Mouse (Mus musculus) small intestine, adult 2 months (tissue): ENCODE results near the gene Slc4a1. TPM values are rescaled to one million over a fixed set of nuclear protein-coding genes. Genes with fewer than 3 reads are reported as not detected.

Source experiments
- H3K27ac ChIP-seq: fragments of 200-500 bp; 2 replicates; pipeline ENCODE4 v1.5.1; 2012; ENCODE audit warnings: low read depth, low read length, control low read depth, inconsistent platforms; ENCODE audit not compliant: insufficient read depth
- H3K27me3 ChIP-seq: fragments of 200-500 bp; 2 replicates; pipeline ENCODE4 v1.6.1; 2012; ENCODE audit warnings: mild to moderate bottlenecking, moderate library complexity, low read length, inconsistent platforms; ENCODE audit not compliant: control insufficient read depth, insufficient read depth
- H3K36me3 ChIP-seq: fragments of 200-500 bp; 2 replicates; pipeline ENCODE4 v1.6.1; 2012; ENCODE audit warnings: mild to moderate bottlenecking, low read length, control low read depth, inconsistent platforms; ENCODE audit not compliant: control insufficient read depth, insufficient read depth
- H3K4me1 ChIP-seq: fragments of 200-500 bp; 2 replicates; pipeline ENCODE4 v1.6.1; 2012; ENCODE audit warnings: low read length, inconsistent platforms, mixed read lengths; ENCODE audit not compliant: control insufficient read depth, insufficient read depth, insufficient read length
- H3K4me3 ChIP-seq: fragments of 200-500 bp; 2 replicates; pipeline ENCODE4 v1.5.1; 2012; ENCODE audit warnings: low read depth, mild to moderate bottlenecking, control low read depth, inconsistent platforms, low read length, moderate library complexity
- CTCF ChIP-seq: fragments of 200-500 bp; IDR thresholded peaks from 2 replicates; pipeline ENCODE4 v1.5.1; 2012; ENCODE audit warnings: low read depth, mild to moderate bottlenecking, control low read depth, inconsistent platforms, low read length, moderate library complexity, mixed read lengths; ENCODE audit not compliant: insufficient replicate concordance, insufficient read length; ENCODE audit errors: extremely low read depth
- POLR2A ChIP-seq: fragments of 200-500 bp; IDR thresholded peaks from 2 replicates; pipeline ENCODE4 v1.6.1; 2012; ENCODE audit warnings: low read depth, mild to moderate bottlenecking, control low read depth, inconsistent platforms, low read length, moderate library complexity
- WGBS: fragments of 180-500 bp; shearing (Covaris S2); methylation state at CpG from one replicate; pipeline ENCODE4 v1.1.7; 2018; 5-methylcytosine and 5-hydroxymethylcytosine counted together
- polyA plus RNA-seq: library from polyadenylated mRNA; depleted of rRNA; stranded (reverse); fragments of >200 nt; gene quantifications from 2 replicates; pipeline ENCODE4 v1.2.3, GENCODE M21; 2012

The Slc4a1 gene
- polyA plus RNA-seq, 1 experiment: not detected

- H3K27ac ChIP-seq: no peak overlapping the region
- no peak for TF ChIP-seq CTCF
- no peak for TF ChIP-seq POLR2A
- WGBS: 69% methylated on average over 18 of the region's 18 CpGs
- H3K4me3 ChIP-seq: no peak overlapping the region
- H3K36me3 ChIP-seq: peaks cover 29% of the 10 kb centered on the region
- H3K4me1 ChIP-seq: peaks cover 13% of the 10 kb centered on the region
- peaks cover 6% of the 10 kb centered on the region; the same call in 1 of the 2 replicates for H3K27me3 ChIP-seq
These were observed 38.4 kb upstream of the Slc4a1 start for GRCm38 (mm10) chr11:102404161-102405010.

DNA sequence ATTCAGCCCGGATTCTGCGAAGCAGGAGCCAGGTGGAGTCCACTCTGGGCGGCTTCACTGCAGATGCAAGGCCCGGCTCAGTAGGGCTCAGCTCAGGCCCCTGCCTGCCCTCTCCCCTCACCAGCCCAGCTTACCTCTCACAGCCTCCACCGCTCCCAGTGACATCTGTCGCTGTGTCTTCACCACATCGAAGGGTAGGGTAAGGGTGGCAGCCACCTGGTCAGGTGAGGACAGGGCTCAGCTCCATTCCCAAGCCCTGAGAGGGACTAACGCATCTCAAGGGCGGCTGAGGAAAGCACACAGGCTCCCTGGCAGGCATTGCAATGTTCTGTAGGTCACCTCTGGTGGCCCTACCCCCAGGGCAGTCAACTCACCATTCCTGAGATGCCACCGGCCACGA is 37.7 kb upstream of the Slc4a1 start:
- H3K4me1 ChIP-seq: peaks cover 17% of the 10 kb centered on the region
- no peak overlapping the region for H3K4me3 ChIP-seq
- TF ChIP-seq POLR2A: no peak
- 92% methylated on average over 11 of the region's 11 CpGs for WGBS
- no peak overlapping the region for H3K27ac ChIP-seq
- H3K27me3 ChIP-seq: peaks cover 8% of the 10 kb centered on the region; the same call in 1 of the 2 replicates
- H3K36me3 ChIP-seq: peaks cover 29% of the 10 kb centered on the region

- Histone ChIP-seq H3K36me3 (peaks cover 29% of the 10 kb centered on the region), H3K27me3 (peaks cover 8% of the 10 kb centered on the region; the same call in 1 of the 2 replicates), H3K4me3 (no peak overlapping the region), H3K4me1 (peaks cover 17% of the 10 kb centered on the region), H3K27ac (no peak overlapping the region)
- TF ChIP-seq POLR2A (no peak), CTCF (no peak)
- WGBS: 71% methylated on average over 12 of the region's 12 CpGs
These were observed 36.0 kb upstream of the Slc4a1 start for GRCm38 (mm10) chr11:102401898-102402500.

DNA sequence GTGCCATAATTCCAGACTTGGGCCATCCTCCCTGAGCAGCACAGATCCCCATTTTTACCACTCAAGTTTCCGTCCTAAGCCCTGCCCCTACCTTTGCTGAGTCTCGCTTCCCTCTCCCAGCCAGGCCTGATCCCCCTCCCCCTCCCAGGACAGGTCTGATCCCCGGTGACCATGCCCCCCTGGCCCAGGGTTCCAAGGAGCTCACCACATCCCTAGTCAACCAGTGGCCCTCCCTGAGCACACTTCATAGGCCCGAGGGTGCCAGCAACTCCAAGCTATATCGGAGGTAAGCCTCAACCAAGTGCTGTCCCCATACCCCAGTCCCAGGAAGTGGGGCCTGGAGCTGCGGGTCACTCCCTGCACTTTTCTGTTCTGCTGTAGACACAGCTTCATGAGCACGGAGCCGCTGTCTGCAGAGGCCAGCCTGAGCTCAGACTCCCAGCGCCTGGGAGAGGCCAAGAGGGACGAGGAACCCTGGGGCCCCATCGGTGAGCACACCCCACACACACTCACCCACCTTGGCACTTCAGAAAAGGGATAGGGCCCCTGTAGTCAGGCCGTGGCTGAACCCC is 34.6 kb upstream of the Slc4a1 start:
- no peak overlapping the region for H3K27ac ChIP-seq
- H3K4me3 ChIP-seq: no peak overlapping the region
- TF ChIP-seq POLR2A (no peak), CTCF (no peak)
- H3K36me3 ChIP-seq: peaks cover 29% of the 10 kb centered on the region
- peaks cover 15% of the 10 kb centered on the region for H3K4me1 ChIP-seq
- WGBS: 35% methylated on average over 12 of the region's 12 CpGs
- peaks cover 8% of the 10 kb centered on the region; the same call in 1 of the 2 replicates for H3K27me3 ChIP-seq

DNA sequence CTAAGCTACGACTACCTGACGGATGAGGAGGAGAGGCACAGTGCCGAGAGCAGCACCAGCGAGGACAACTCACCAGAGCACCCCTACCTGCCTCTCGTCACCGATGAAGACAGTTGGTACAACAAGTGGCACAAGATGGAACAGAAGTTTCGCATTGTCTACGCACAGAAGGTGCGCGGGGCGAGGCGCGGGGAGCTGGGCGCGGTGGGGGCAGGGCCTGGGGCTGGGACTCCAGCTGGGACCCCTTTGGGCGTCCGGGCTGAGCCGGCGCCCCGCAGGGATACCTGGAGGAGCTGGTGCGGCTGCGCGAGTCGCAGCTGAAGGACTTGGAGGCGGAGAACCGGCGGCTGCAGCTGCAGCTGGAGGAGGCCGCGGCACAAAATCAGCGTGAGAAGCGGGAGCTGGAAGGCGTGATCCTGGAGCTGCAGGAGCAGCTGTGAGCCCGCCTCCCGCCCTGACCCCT is 33.6 kb upstream of the Slc4a1 start:
- TF ChIP-seq POLR2A: no peak
- TF ChIP-seq CTCF: no peak
- peak overlapping the region; percentile 34 for H3K4me3 ChIP-seq
- H3K27ac ChIP-seq: no peak overlapping the region
- WGBS: 3% methylated on average over 34 of the region's 34 CpGs
- peaks cover 12% of the 10 kb centered on the region for H3K4me1 ChIP-seq
- peaks cover 8% of the 10 kb centered on the region; the same call in 1 of the 2 replicates for H3K27me3 ChIP-seq
- peaks cover 25% of the 10 kb centered on the region for H3K36me3 ChIP-seq

DNA sequence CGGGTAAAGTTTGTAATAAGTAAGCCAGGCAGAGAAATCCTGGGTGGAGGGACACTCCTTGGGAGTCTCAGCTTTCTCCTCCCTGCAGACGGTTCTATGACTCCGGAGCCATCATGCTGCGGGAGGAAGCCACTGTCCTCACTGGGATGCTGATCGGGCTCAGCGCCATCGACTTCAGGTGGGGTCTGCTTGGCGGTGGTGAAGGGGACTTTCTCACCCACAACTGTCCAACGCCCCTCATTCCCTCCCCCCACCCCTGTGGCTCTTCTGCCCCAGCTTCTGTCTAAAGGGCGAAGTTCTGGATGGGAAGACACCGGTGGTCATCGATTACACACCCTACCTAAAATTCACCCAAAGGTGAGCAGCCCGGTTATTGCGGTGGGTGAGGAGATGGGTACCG is 33.1 kb upstream of the Slc4a1 start:
- H3K27me3 ChIP-seq: peaks cover 8% of the 10 kb centered on the region; the same call in 1 of the 2 replicates
- WGBS: 14% methylated on average over 15 of the region's 15 CpGs
- H3K36me3 ChIP-seq: peaks cover 21% of the 10 kb centered on the region
- peak overlapping the region; percentile 34 for H3K4me3 ChIP-seq
- no peak overlapping the region for H3K27ac ChIP-seq
- peaks cover 11% of the 10 kb centered on the region for H3K4me1 ChIP-seq
- TF ChIP-seq CTCF (no peak), POLR2A (no peak)

- Histone ChIP-seq H3K4me1 (peaks cover 16% of the 10 kb centered on the region), H3K36me3 (peaks cover 12% of the 10 kb centered on the region), H3K4me3 (no peak overlapping the region), H3K27ac (no peak overlapping the region), H3K27me3 (peaks cover 8% of the 10 kb centered on the region; the same call in 1 of the 2 replicates)
- TF ChIP-seq CTCF: no peak
- TF ChIP-seq POLR2A: no peak
- WGBS: 63% methylated on average over 20 of the region's 20 CpGs
These were observed 32.2 kb upstream of the Slc4a1 start for GRCm38 (mm10) chr11:102398007-102398825.
